Mouse (Mus musculus): ENCODE results near the gene U2af2. TPM values are rescaled to one million over a fixed set of nuclear protein-coding genes. Genes with fewer than 3 reads are reported as not detected.

U2af2 gene
- polyA plus RNA-seq, 1 experiment = 437 TPM

DNA sequence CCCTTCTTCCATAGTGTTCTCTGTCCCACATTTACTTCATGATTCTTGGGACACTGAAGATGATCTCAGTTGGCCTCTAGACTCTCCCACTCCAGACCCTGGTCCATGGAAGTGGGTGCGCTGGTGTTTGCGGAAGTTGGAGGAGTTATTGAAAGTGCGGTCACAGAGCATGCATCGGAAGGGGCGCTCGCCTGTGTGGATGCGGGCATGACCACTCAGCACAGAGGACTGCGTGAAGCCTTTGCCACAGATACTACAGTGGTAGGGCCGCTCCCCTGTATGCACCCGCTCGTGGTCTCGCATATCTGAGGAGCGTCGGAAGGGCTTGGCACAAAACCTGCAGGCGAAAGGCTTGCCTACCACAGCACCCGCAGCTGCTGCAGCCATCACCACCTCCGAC, 26.3 kb upstream of the U2af2 start:
- TF ChIP-seq POLR2A (IDR thresholded peaks at IDR 0.05; ENCODE audit: control insufficient read depth, extremely low read depth, insufficient read depth, low read length, poor library complexity) (no peak), CTCF (IDR thresholded peaks at IDR 0.05; ENCODE audit: borderline replicate concordance, control insufficient read depth, extremely low read depth, insufficient read depth, low read length, poor library complexity) (no peak)
- Histone ChIP-seq H3K4me1 (replicated peaks; ENCODE audit: control insufficient read depth, insufficient read depth, low read length) (peaks cover 6% of the 10 kb centered on the region), H3K36me3 (ENCODE audit: control insufficient read depth, insufficient read depth, low read length) (peaks cover 22% of the 10 kb centered on the region), H3K4me3 (ENCODE audit: control insufficient read depth, insufficient read depth, low read length) (no peak overlapping the region), H3K27me3 (ENCODE audit: control insufficient read depth, insufficient read depth, low read length) (no peaks in the 10 kb centered on the region), H3K27ac (ENCODE audit: control insufficient read depth, insufficient read depth, low read length) (no peak overlapping the region)
- no peak for DNase-seq
- 98% methylated on average over 17 of the region's 17 CpGs for WGBS

DNA sequence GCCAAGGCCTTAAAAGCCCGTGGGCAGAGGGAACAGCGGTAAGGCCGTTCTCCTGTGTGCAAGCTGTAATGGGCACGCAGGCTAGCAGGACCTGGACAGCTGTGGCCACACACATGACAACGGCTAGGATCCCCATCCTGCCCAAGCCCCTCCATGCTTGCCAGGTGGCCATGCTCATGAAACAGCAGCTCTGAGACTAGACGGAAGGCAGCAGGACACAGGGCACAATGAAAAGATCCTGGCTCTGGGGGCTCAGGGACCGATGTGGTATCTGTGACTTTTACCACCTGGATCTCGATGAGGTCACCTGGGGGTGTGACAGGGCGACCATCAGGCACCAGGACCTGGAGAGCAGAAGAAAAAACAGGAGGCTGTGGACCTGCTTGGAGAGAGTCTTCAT, 25.8 kb upstream of the U2af2 start:
- Histone ChIP-seq H3K4me1 (replicated peaks; ENCODE audit: control insufficient read depth, insufficient read depth, low read length) (peaks cover 6% of the 10 kb centered on the region), H3K27me3 (ENCODE audit: control insufficient read depth, insufficient read depth, low read length) (no peaks in the 10 kb centered on the region), H3K36me3 (ENCODE audit: control insufficient read depth, insufficient read depth, low read length) (peaks cover 17% of the 10 kb centered on the region), H3K27ac (ENCODE audit: control insufficient read depth, insufficient read depth, low read length) (no peak overlapping the region), H3K4me3 (ENCODE audit: control insufficient read depth, insufficient read depth, low read length) (no peak overlapping the region)
- WGBS = 98% methylated on average over 9 of the region's 9 CpGs
- TF ChIP-seq CTCF (IDR thresholded peaks at IDR 0.05; ENCODE audit: borderline replicate concordance, control insufficient read depth, extremely low read depth, insufficient read depth, low read length, poor library complexity) (no peak), POLR2A (IDR thresholded peaks at IDR 0.05; ENCODE audit: control insufficient read depth, extremely low read depth, insufficient read depth, low read length, poor library complexity) (no peak)
- DNase-seq = no peak

DNA sequence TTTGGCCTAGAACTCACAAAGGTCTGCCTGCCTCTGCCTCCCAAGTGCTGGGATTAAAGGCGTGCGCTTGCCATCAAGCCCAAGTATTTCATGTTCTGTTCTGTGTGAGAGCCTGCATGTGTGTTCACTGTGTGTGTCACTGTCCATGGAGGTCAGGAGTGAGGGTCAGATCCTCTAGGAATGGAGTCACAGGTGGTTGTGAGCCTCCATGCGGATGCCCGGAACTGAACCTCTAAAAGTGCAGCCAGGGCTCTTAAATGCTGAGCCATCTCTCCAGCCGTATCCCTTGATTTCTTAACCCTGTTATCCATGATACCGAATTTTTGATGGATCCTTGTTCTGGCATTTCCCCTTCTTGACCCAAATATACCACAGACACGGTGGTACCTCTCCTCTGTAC, 24.9 kb upstream of the U2af2 start:
- DNase-seq = no peak
- TF ChIP-seq POLR2A (IDR thresholded peaks at IDR 0.05; ENCODE audit: control insufficient read depth, extremely low read depth, insufficient read depth, low read length, poor library complexity) (no peak), CTCF (IDR thresholded peaks at IDR 0.05; ENCODE audit: borderline replicate concordance, control insufficient read depth, extremely low read depth, insufficient read depth, low read length, poor library complexity) (no peak)
- H3K27ac ChIP-seq (ENCODE audit: control insufficient read depth, insufficient read depth, low read length) = no peak overlapping the region
- H3K4me3 ChIP-seq (ENCODE audit: control insufficient read depth, insufficient read depth, low read length) = no peak overlapping the region
- H3K27me3 ChIP-seq (ENCODE audit: control insufficient read depth, insufficient read depth, low read length) = no peaks in the 10 kb centered on the region
- peaks cover 8% of the 10 kb centered on the region for H3K36me3 ChIP-seq (ENCODE audit: control insufficient read depth, insufficient read depth, low read length)
- WGBS = 97% methylated on average over 7 of the region's 7 CpGs
- peaks cover 6% of the 10 kb centered on the region for H3K4me1 ChIP-seq (replicated peaks; ENCODE audit: control insufficient read depth, insufficient read depth, low read length)

DNA sequence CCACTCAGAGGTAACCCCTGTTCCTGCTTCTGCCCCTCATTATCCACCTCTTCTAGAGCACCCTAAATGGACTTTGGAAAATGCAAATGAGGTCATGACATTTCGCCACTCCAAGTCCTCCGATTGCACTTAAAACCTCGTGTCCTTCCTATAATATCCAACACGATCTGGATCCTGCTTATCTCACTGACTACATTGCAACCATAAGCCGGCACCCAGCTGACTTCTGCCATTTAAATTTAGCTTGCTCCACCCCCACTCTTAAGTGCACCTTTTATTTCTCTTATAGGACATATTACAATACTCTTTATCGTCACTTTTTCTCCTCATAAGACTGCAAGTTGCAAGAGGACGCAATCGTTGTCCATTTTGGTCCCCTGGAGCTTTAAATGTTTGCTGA, 24.5 kb upstream of the U2af2 start:
- 96% methylated on average over 8 of the region's 8 CpGs for WGBS
- no peak overlapping the region for H3K27ac ChIP-seq (ENCODE audit: control insufficient read depth, insufficient read depth, low read length)
- DNase-seq = no peak

DNA sequence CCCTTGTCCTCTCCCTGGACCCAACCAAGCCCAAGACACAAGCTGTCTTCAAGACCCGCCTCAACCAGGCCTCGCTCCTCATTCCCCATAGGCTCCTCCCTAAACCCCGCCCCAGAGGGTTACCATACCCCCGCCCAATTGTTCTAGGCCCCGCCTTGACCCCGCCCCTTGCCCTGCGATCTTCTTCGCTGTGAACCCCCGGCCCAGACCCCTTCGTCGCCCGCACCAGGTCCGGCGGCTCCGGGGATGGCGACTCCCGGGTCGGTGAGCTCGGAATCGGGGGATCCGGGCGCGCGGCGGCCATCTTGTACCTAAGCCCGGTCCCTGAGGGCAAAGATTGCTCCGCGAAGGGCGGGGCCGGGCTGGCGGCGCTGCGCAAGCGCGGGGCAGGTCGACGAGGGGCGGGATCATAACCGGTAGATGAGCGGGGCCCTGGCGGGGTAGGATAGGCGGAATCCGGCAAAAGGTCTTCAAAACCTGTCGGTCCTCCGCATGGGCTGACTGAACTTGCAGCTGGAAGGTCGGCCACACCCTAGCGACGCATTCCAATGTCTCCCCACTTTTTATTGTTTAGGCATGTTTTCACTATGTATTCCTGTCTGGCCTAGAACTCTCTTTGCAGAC, 23.7 kb upstream of the U2af2 start, which contains the start of gene Zfp784:
Gene Zfp784, minus strand, starts transcription at position 338 of the 624 bp plus-strand sequence.
- peak; percentile 95 for DNase-seq
- Histone ChIP-seq H3K4me3 (ENCODE audit: control insufficient read depth, insufficient read depth, low read length) (peak within 1 kb of the TSS; percentile 78), H3K4me1 (replicated peaks; ENCODE audit: control insufficient read depth, insufficient read depth, low read length) (peaks cover 6% of the 10 kb centered on the region), H3K27me3 (ENCODE audit: control insufficient read depth, insufficient read depth, low read length) (no peaks in the 10 kb centered on the region), H3K27ac (ENCODE audit: control insufficient read depth, insufficient read depth, low read length) (peak within 1 kb of the TSS; percentile 53), H3K36me3 (ENCODE audit: control insufficient read depth, insufficient read depth, low read length) (no peaks in the 10 kb centered on the region)
- under 1% methylated on average over 48 of the region's 48 CpGs for WGBS
- TF ChIP-seq CTCF (IDR thresholded peaks at IDR 0.05; ENCODE audit: borderline replicate concordance, control insufficient read depth, extremely low read depth, insufficient read depth, low read length, poor library complexity) = peak; percentile 42; the same call in 1 of the 2 replicates
- TF ChIP-seq POLR2A (IDR thresholded peaks at IDR 0.05; ENCODE audit: control insufficient read depth, extremely low read depth, insufficient read depth, low read length, poor library complexity) = peak; percentile 65; the same call in 1 of the 2 replicates

More for the DNA sequence above, 24.5 kb upstream of the U2af2 start:
- TF ChIP-seq POLR2A (IDR thresholded peaks at IDR 0.05; ENCODE audit: control insufficient read depth, extremely low read depth, insufficient read depth, low read length, poor library complexity) = no peak
- no peak for TF ChIP-seq CTCF (IDR thresholded peaks at IDR 0.05; ENCODE audit: borderline replicate concordance, control insufficient read depth, extremely low read depth, insufficient read depth, low read length, poor library complexity)
- peaks cover 4% of the 10 kb centered on the region; the same call in 1 of the 2 replicates for H3K36me3 ChIP-seq (ENCODE audit: control insufficient read depth, insufficient read depth, low read length)
- H3K27me3 ChIP-seq (ENCODE audit: control insufficient read depth, insufficient read depth, low read length) = no peaks in the 10 kb centered on the region
- no peak overlapping the region for H3K4me3 ChIP-seq (ENCODE audit: control insufficient read depth, insufficient read depth, low read length)
- H3K4me1 ChIP-seq (replicated peaks; ENCODE audit: control insufficient read depth, insufficient read depth, low read length) = peaks cover 6% of the 10 kb centered on the region

DNA sequence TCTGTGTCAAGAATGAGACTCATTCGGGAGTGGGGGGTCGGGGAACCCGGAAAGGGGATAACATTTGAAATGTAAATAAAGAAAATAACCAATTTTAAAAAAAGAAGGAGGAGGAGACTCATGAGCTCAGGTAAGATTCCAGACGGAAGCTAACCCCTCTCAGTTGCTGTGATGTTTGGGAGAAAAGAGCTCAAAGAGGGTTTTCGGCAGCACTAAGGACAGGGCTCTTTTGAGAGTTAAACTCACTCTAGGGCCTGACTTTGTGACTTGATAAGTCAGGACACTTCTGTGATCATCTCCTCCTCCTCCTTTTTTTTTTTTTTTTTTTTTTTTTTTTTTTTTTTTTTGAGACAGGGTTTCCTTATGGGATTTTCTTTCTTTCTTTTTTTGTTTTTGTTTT, 23.0 kb upstream of the U2af2 start:
- WGBS = 33% methylated on average over 5 of the region's 5 CpGs
- Histone ChIP-seq H3K4me3 (ENCODE audit: control insufficient read depth, insufficient read depth, low read length) (no peak overlapping the region), H3K27ac (ENCODE audit: control insufficient read depth, insufficient read depth, low read length) (no peak overlapping the region), H3K36me3 (ENCODE audit: control insufficient read depth, insufficient read depth, low read length) (no peaks in the 10 kb centered on the region), H3K4me1 (replicated peaks; ENCODE audit: control insufficient read depth, insufficient read depth, low read length) (peaks cover 6% of the 10 kb centered on the region), H3K27me3 (ENCODE audit: control insufficient read depth, insufficient read depth, low read length) (no peaks in the 10 kb centered on the region)
- no peak for DNase-seq
- TF ChIP-seq POLR2A (IDR thresholded peaks at IDR 0.05; ENCODE audit: control insufficient read depth, extremely low read depth, insufficient read depth, low read length, poor library complexity) (no peak), CTCF (IDR thresholded peaks at IDR 0.05; ENCODE audit: borderline replicate concordance, control insufficient read depth, extremely low read depth, insufficient read depth, low read length, poor library complexity) (no peak)
